Mouse (Mus musculus): ENCODE measurements around the gene Gm14085. TPM values are rescaled to one million over a fixed set of nuclear protein-coding genes. Genes with fewer than 3 reads are reported as not detected.
"Not testable (repeated sequence)": the region's sequence is repeated elsewhere in the genome, so short reads cannot be mapped to it uniquely, and the experiment has no call there.

Gm14085 gene
- polyA plus RNA-seq (2014; fragmentation: Nextera tagmentation; extraction: Ambion mirVana), result not detected in 2 replicates

DNA sequence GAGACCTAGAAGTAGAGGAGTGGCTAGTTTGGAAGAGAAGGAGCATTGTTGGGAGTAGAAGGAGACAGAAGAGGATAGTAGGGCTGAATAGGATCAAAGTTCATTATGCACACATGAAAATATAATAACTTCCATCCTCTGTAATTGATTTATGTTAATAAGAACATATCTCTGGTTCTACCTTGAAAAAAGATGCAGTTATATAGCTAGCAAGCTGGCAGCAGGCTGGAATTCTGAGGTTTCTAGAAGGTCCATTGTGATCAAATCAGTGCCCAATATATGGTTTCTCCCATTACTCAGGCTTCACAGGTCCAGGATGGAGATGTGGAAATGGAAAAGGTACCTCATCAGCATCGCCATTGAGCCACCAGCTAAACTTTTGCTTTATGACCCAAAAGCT, at the start of gene Gm14085:
Gene Gm14085, plus strand, starts transcription at position 301 of the 400 bp plus-strand sequence.
- no peak for ATAC-seq (ENCODE audit: insufficient number of reproducible peaks, low FRiP score, low TSS enrichment, low read depth)

DNA sequence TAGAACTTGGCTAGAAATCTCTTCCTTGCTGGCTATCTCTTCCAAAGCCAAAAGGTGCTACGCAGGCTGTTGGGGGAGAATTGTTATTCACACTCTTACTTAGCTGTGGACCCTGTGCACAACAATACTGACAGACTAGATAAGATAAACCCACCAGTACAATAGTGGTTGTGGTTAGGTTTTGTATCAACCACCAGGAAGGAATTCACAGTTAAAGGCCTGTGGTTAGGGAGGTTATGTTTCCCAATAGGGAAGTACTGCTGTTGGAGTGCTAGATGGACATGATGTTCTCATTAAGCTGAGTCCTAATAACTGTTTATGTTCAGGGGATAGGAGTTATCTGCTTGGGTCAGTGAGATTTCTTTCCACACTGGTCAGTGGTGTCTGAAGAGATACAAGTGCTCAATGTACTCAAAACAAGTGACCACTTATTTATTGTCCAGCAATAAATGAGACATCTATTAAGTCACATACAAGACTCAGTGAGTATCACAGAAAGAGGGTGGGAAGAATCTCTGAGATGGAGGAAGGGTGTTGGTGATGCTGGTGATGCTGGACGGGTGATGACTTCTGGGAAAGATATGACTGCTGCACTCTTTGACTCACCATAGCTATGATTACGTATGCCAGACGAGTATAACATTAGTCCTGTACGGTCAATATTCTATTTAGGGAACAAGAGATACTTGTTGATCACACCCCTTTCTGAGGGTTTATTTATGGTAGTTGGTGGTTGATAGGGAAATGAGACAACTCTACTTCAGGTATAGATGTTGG, 45.8 kb upstream of the Gm14085 start:
- H3K9ac ChIP-seq (ENCODE audit: low read length); DNase-seq (ENCODE audit: low spot score); H3K9me3 ChIP-seq (ENCODE audit: control insufficient read depth, low read length); H3K36me3 ChIP-seq (ENCODE audit: control insufficient read depth, insufficient read depth, low read length); H3K4me2 ChIP-seq (ENCODE audit: low read depth, severe bottlenecking); H3K4me3 ChIP-seq (ENCODE audit: low read depth, low read length); H3K4me1 ChIP-seq (ENCODE audit: control insufficient read depth, insufficient read depth, low read length); H3K27ac ChIP-seq (replicated peaks; ENCODE audit: low read depth, low read length); H3K27me3 ChIP-seq (ENCODE audit: control insufficient read depth, insufficient read depth, low read length); ATAC-seq (ENCODE audit: insufficient number of reproducible peaks, low FRiP score, low TSS enrichment, low read depth): not testable (repeated sequence)
- WGBS, result 92% methylated on average over 5 of the region's 5 CpGs

More for the DNA sequence above, at the start of gene Gm14085:
- Histone ChIP-seq H3K36me3 (ENCODE audit: control insufficient read depth, insufficient read depth, low read length) (no peaks in the 10 kb centered on the region), H3K27ac (replicated peaks; ENCODE audit: low read depth, low read length) (no peak within 1 kb of the TSS), H3K27me3 (ENCODE audit: control insufficient read depth, insufficient read depth, low read length) (no peaks in the 10 kb centered on the region), H3K4me1 (ENCODE audit: control insufficient read depth, insufficient read depth, low read length) (no peaks in the 10 kb centered on the region), H3K4me2 (ENCODE audit: low read depth, severe bottlenecking) (no peak within 1 kb of the TSS), H3K9me3 (ENCODE audit: control insufficient read depth, low read length) (no peaks in the 10 kb centered on the region), H3K9ac (ENCODE audit: low read length) (no peak within 1 kb of the TSS), H3K4me3 (ENCODE audit: low read depth, low read length) (no peak within 1 kb of the TSS)
- 88% methylated on average over 1 of the region's 1 CpGs for WGBS
- DNase-seq (ENCODE audit: low spot score), result no peak

DNA sequence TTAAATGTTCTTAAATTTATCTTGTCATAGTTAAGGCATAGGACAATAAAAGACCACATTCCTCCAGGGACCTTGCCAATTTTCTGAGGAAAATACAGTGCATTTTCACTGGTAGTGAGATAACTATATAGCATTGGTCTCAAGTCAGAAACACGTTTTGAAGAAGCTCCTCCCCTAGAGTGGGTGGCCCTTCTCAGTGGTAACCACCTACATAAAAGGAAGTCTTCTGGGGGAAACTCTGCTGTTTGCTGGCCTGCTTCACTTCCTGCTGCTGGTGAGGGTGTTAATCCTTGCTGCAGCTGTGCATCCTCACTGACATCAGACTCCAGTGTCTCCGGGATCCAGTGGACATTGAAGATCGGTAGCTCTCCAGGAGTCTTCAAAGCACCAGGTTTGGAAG, 44.2 kb upstream of the Gm14085 start:
- DNase-seq (ENCODE audit: low spot score), result not testable (repeated sequence)

GRCm38 (mm10) chr2:122441000-122441933, 43.5 kb upstream of the Gm14085 start:
- ATAC-seq (ENCODE audit: insufficient number of reproducible peaks, low FRiP score, low TSS enrichment, low read depth), result no peak
- H3K9ac ChIP-seq (ENCODE audit: low read length), result no peak overlapping the region
- H3K4me1 ChIP-seq (ENCODE audit: control insufficient read depth, insufficient read depth, low read length), result no peaks in the 10 kb centered on the region
- no peak overlapping the region for H3K4me2 ChIP-seq (ENCODE audit: low read depth, severe bottlenecking)
- no peak for DNase-seq (ENCODE audit: low spot score)
- H3K36me3 ChIP-seq (ENCODE audit: control insufficient read depth, insufficient read depth, low read length), result no peaks in the 10 kb centered on the region
- no peak overlapping the region for H3K27ac ChIP-seq (replicated peaks; ENCODE audit: low read depth, low read length)
- WGBS, result 85% methylated on average over 7 of the region's 7 CpGs
- H3K27me3 ChIP-seq (ENCODE audit: control insufficient read depth, insufficient read depth, low read length), result no peaks in the 10 kb centered on the region
- H3K4me3 ChIP-seq (ENCODE audit: low read depth, low read length), result no peak overlapping the region
- no peaks in the 10 kb centered on the region for H3K9me3 ChIP-seq (ENCODE audit: control insufficient read depth, low read length)

More for the DNA sequence above, 44.2 kb upstream of the Gm14085 start:
- ATAC-seq (ENCODE audit: insufficient number of reproducible peaks, low FRiP score, low TSS enrichment, low read depth); H3K27ac ChIP-seq (replicated peaks; ENCODE audit: low read depth, low read length); H3K4me2 ChIP-seq (ENCODE audit: low read depth, severe bottlenecking); H3K36me3 ChIP-seq (ENCODE audit: control insufficient read depth, insufficient read depth, low read length); H3K9me3 ChIP-seq (ENCODE audit: control insufficient read depth, low read length); H3K9ac ChIP-seq (ENCODE audit: low read length); H3K4me3 ChIP-seq (ENCODE audit: low read depth, low read length); H3K27me3 ChIP-seq (ENCODE audit: control insufficient read depth, insufficient read depth, low read length); H3K4me1 ChIP-seq (ENCODE audit: control insufficient read depth, insufficient read depth, low read length): not testable (repeated sequence)
- 6% methylated on average over 1 of the region's 3 CpGs for WGBS

DNA sequence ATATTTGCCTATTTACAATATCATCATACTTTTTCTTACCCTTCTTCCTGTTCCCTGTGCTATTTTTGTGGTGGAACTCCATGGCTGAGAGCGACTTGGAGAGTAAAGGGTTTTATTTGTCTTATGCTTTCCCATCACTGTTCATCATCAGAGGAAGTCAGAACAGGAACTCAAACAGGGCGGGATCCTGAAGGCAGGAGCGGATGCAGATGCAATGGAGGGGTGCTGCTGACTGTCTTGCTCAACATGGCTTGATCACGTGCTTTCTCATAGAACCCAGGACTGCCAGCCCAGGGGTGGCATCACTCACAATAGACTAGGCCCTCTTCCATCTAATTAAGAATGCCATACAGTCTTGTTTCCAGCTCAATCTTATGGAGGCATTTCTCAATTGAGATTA, 34.4 kb upstream of the Gm14085 start:
- no peak for DNase-seq (ENCODE audit: low spot score)
- no peaks in the 10 kb centered on the region for H3K36me3 ChIP-seq (ENCODE audit: control insufficient read depth, insufficient read depth, low read length)
- no peak overlapping the region for H3K27ac ChIP-seq (replicated peaks; ENCODE audit: low read depth, low read length)
- no peak overlapping the region for H3K4me2 ChIP-seq (ENCODE audit: low read depth, severe bottlenecking)
- no peak overlapping the region for H3K9ac ChIP-seq (ENCODE audit: low read length)
- no peaks in the 10 kb centered on the region for H3K27me3 ChIP-seq (ENCODE audit: control insufficient read depth, insufficient read depth, low read length)
- no peaks in the 10 kb centered on the region for H3K9me3 ChIP-seq (ENCODE audit: control insufficient read depth, low read length)
- no peak overlapping the region for H3K4me3 ChIP-seq (ENCODE audit: low read depth, low read length)
- no peaks in the 10 kb centered on the region for H3K4me1 ChIP-seq (ENCODE audit: control insufficient read depth, insufficient read depth, low read length)
- 84% methylated on average over 4 of the region's 4 CpGs for WGBS
- no peak for ATAC-seq (ENCODE audit: insufficient number of reproducible peaks, low FRiP score, low TSS enrichment, low read depth)

- Histone ChIP-seq H3K27ac (replicated peaks; ENCODE audit: low read depth, low read length) (no peak overlapping the region), H3K36me3 (ENCODE audit: control insufficient read depth, insufficient read depth, low read length) (no peaks in the 10 kb centered on the region), H3K9ac (ENCODE audit: low read length) (no peak overlapping the region), H3K27me3 (ENCODE audit: control insufficient read depth, insufficient read depth, low read length) (no peaks in the 10 kb centered on the region), H3K9me3 (ENCODE audit: control insufficient read depth, low read length) (no peaks in the 10 kb centered on the region), H3K4me1 (ENCODE audit: control insufficient read depth, insufficient read depth, low read length) (no peaks in the 10 kb centered on the region), H3K4me2 (ENCODE audit: low read depth, severe bottlenecking) (no peak overlapping the region), H3K4me3 (ENCODE audit: low read depth, low read length) (no peak overlapping the region)
- ATAC-seq (ENCODE audit: insufficient number of reproducible peaks, low FRiP score, low TSS enrichment, low read depth), result no peak
- 78% methylated on average over 2 of the region's 2 CpGs for WGBS
- no peak for DNase-seq (ENCODE audit: low spot score)
These were observed 32.3 kb upstream of the Gm14085 start for GRCm38 (mm10) chr2:122452426-122452825.

DNA sequence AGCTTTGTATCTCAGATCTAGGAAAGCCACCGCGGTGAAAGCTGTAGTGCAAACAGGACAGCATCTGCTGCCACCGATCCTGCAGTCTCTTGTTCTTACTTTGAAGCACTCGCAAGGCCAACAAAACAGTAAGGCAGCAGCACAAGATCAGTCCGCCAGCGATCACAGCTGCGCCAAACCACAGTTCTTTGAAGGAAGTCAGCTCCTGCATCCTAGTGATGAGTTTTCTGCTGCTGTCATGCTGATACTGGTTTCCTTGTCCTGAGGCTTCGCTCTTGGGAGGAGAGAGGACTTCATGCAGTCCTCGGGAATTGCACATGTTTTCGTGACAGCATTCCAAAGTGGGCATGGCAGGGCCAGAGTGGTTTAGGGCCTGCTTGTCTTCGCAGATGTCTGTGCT, 17.8 kb upstream of the Gm14085 start:
- ATAC-seq (ENCODE audit: insufficient number of reproducible peaks, low FRiP score, low TSS enrichment, low read depth), result no peak
- peak overlapping the region; percentile 87 for H3K4me2 ChIP-seq (ENCODE audit: low read depth, severe bottlenecking)
- peak overlapping the region; percentile 48; the same call in 1 of the 2 replicates for H3K9ac ChIP-seq (ENCODE audit: low read length)
- H3K36me3 ChIP-seq (ENCODE audit: control insufficient read depth, insufficient read depth, low read length), result no peaks in the 10 kb centered on the region
- H3K4me1 ChIP-seq (ENCODE audit: control insufficient read depth, insufficient read depth, low read length), result no peaks in the 10 kb centered on the region
- no peaks in the 10 kb centered on the region for H3K9me3 ChIP-seq (ENCODE audit: control insufficient read depth, low read length)
- 38% methylated on average over 11 of the region's 11 CpGs for WGBS
- no peaks in the 10 kb centered on the region for H3K27me3 ChIP-seq (ENCODE audit: control insufficient read depth, insufficient read depth, low read length)
- no peak overlapping the region for H3K27ac ChIP-seq (replicated peaks; ENCODE audit: low read depth, low read length)
- DNase-seq (ENCODE audit: low spot score), result peak; percentile 32
- H3K4me3 ChIP-seq (ENCODE audit: low read depth, low read length), result peak overlapping the region; percentile 38

DNA sequence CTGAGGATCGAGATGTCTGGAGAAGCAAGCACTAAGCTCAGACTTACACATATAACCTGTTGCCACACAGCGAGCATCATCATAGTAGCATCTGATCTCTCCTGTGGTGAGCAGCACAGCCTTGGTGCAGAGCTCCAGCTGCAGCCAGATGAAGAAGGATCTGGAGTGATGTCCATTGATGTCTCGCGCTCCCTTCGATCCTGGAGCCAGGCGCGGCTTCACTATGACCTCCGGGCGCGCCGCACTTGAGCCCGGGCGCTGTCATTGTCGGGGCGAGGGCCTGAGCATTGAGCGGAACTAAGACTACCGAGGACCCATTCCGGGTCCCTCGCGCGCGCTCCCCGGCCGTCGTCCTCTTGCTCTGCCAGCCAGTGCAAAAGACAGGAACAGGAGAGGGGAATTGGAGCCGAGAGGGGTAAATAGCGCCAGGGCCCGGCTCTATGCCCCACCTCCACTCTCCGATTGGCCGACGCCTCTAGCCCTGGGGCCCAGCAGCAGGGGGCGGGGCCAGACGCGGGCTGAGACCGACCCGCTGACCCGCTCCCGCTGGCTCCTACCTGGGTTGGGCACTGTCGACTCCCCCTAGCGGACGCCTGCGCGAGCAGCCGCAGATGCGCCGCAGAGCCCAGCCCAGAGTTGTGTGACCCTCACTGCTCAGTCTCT, 17.3 kb upstream of the Gm14085 start:
- Histone ChIP-seq H3K9me3 (ENCODE audit: control insufficient read depth, low read length) (no peaks in the 10 kb centered on the region), H3K4me3 (ENCODE audit: low read depth, low read length) (peak overlapping the region; percentile 38), H3K9ac (ENCODE audit: low read length) (peak overlapping the region; percentile 48), H3K27ac (replicated peaks; ENCODE audit: low read depth, low read length) (no peak overlapping the region), H3K4me1 (ENCODE audit: control insufficient read depth, insufficient read depth, low read length) (no peaks in the 10 kb centered on the region), H3K27me3 (ENCODE audit: control insufficient read depth, insufficient read depth, low read length) (no peaks in the 10 kb centered on the region), H3K4me2 (ENCODE audit: low read depth, severe bottlenecking) (peak overlapping the region; percentile 87), H3K36me3 (ENCODE audit: control insufficient read depth, insufficient read depth, low read length) (no peaks in the 10 kb centered on the region)
- WGBS, result under 1% methylated on average over 40 of the region's 46 CpGs
- peak; percentile 100 for ATAC-seq (ENCODE audit: insufficient number of reproducible peaks, low FRiP score, low TSS enrichment, low read depth)
- peak; percentile 97 for DNase-seq (ENCODE audit: low spot score)

Measured in limb, embryonic 11.5 days (tissue).